ENCODE assay signal across 20 mouse cellular contexts in the genomic region with DNA sequence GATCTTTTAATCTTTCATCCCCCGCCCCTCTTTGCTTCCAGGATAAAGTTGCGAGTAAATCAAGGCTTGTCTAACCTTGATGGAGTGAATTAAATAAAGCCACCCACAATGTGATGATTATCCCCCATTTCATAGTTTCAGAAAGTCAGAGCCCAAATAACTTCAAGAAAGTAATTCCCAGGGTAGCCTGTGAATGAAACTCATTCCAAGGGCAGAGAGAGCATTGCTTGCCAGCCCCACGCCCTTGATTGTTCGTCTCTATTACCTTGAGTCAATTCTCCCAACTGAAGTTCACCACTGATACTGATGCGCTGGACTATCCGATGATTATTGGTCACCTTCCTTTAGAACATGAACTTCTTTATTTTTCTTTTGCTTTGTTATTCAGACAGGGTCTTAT. TPM values are rescaled to one million over a fixed set of nuclear protein-coding genes. Genes with fewer than 3 reads are reported as not detected.
DNase-seq lines count a peak whose midpoint lies in the region; ATAC-seq lines count a peak whose summit lies in the region.
"Had no signal": no experiment of that assay in that cellular context is flagged by ENCODE, and none has a peak within 500 bp of the region (broad histone marks: within the 10 kb centered on the region; RNA-seq: fewer than 3 reads in every experiment).

No protein-coding gene starts in this region.

- H3K27me3 ChIP-seq in heart, embryonic 11.5 days (ENCODE audit: control insufficient read depth, insufficient read depth, low read length): no peaks in the 10 kb centered on the region
- H3K27me3 ChIP-seq: embryonic facial prominence, embryonic 15.5 days; forebrain, embryonic 12.5 days had no signal

- no peak overlapping the region for H3K4me2 ChIP-seq in heart, embryonic 11.5 days
- H3K4me2 ChIP-seq: embryonic facial prominence, embryonic 13.5 days; embryonic facial prominence, embryonic 15.5 days; forebrain, embryonic 12.5 days had no signal

- no peak for ATAC-seq in heart, embryonic 11.5 days (replicated peaks; ENCODE audit: insufficient number of reproducible peaks, low FRiP score, low TSS enrichment)
- ATAC-seq: forebrain, embryonic 14.5 days; forebrain, embryonic 16.5 days had no signal

- WGBS in heart, embryonic 11.5 days (ENCODE audit: insufficient replicate concordance): 78% methylated on average over 6 of the region's 6 CpGs

- H3K36me3 ChIP-seq in heart, embryonic 11.5 days (ENCODE audit: control insufficient read depth, insufficient read depth, low read length): no peaks in the 10 kb centered on the region
- H3K36me3 ChIP-seq: embryonic facial prominence, embryonic 13.5 days; embryonic facial prominence, embryonic 15.5 days; forebrain, embryonic 10.5 days; forebrain, embryonic 12.5 days had no signal

- H3K27ac ChIP-seq in heart, embryonic 11.5 days (ENCODE audit: low read depth, low read length): no peak overlapping the region
- H3K27ac ChIP-seq: embryonic facial prominence, embryonic 13.5 days; embryonic facial prominence, embryonic 15.5 days; forebrain, embryonic 10.5 days; forebrain, embryonic 12.5 days had no signal

- no peak overlapping the region for H3K9ac ChIP-seq in heart, embryonic 11.5 days (ENCODE audit: low read depth, low read length)
- H3K9ac ChIP-seq: embryonic facial prominence, embryonic 13.5 days; embryonic facial prominence, embryonic 15.5 days; forebrain, embryonic 12.5 days had no signal

- no peaks in the 10 kb centered on the region for H3K4me1 ChIP-seq in heart, embryonic 11.5 days (ENCODE audit: control insufficient read depth, insufficient read depth, low read length)

- DNase-seq in adrenal gland, postnatal 10 days: peak; percentile 57
- DNase-seq in adrenal gland, postnatal 4 days (ENCODE audit: low spot score in 2 of 2): no peak
- DNase-seq in heart, adult 11 months: peak; percentile 8
- DNase-seq in adrenal gland, postnatal 36 days: peak; percentile 36 to 48
- no peak for DNase-seq in spleen, postnatal 10 days (ENCODE audit: low spot score in 2 of 2)
- DNase-seq: cerebellum, adult 11 months; cerebellum, adult 18-20 months; cerebellum, adult 8-10 months; cerebellum, adult 9-11 months; cerebellum, postnatal 14 days; cerebellum, postnatal 36 days; embryo, embryonic 11 days had no signal

- no peak overlapping the region for H3K4me3 ChIP-seq in heart, embryonic 11.5 days (ENCODE audit: low read depth, low read length)
- H3K4me3 ChIP-seq: embryonic facial prominence, embryonic 13.5 days; embryonic facial prominence, embryonic 15.5 days; erythroblast, embryonic 14.5 days; forebrain, embryonic 10.5 days; forebrain, embryonic 12.5 days had no signal

- H3K9me3 ChIP-seq in heart, embryonic 11.5 days (replicated peaks; ENCODE audit: control insufficient read depth, low read length): no peaks in the 10 kb centered on the region
- H3K9me3 ChIP-seq: embryonic facial prominence, embryonic 13.5 days; embryonic facial prominence, embryonic 15.5 days; forebrain, embryonic 10.5 days; forebrain, embryonic 12.5 days had no signal

RNA-seq across cellular contexts. Expression of a gene that starts 4.8 kb away (rescaled TPM):
- 10 to 100 TPM; 63.8 to 81.7 TPM for total RNA-seq in adrenal gland, postnatal 10 days (2021)
- total RNA-seq in adrenal gland, postnatal 4 days (2021): 10 to 100 TPM; 93.7 to 97.7 TPM
- polyA plus RNA-seq in heart, embryonic 11.5 days (2014; fragmentation: Nextera tagmentation; extraction: Ambion mirVana): 8.5 and 9.0 TPM in 2 replicates
- total RNA-seq in adrenal gland, postnatal 36 days (2021): 100 to 1,000 TPM; 149 to 229 TPM

Comparison
In these comparisons a context has a peak if more than half of its experiments do, and no peak if none do; other contexts are left out.
1. DNase-seq: peak in adrenal gland, postnatal 10 days (single experiment), heart, adult 11 months (single experiment) and adrenal gland, postnatal 36 days (2 of 2); none in adrenal gland, postnatal 4 days (0 of 2) and spleen, postnatal 10 days (0 of 2).